Mouse (Mus musculus) MEL-GATA-1-ER (cell line): Measurements from ENCODE around the gene Krt20.

Experiments
- DNase-seq: peaks from one replicate; pipeline ENCODE4 v3.0.0-alpha.2; 2012; ENCODE audit warnings: low read depth; ENCODE audit errors: extremely low read depth

The Krt20 gene

DNA sequence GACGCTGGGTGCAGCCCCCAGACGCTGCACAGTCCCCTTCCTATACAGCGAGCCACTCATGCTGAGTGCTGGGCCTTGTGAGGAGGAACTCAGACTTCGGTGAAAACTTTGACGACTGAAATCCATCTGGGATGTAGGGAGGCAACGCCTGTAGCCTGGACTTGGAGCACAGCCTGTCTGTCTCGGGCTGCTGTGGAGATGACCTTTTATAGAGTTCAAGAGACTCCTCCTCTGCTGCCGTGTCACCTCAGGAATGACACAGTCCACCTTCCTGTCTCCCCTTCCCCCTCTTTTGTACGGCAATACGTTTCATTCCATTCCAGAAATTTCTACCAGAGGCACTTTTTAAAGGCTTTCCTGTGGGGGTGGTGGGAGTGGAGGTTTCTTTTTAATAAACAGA is at the start of gene Krt20:
Gene Krt20 (minus strand): TSS at position 179 of the 400 bp plus-strand sequence.
- DNase-seq = no peak

DNA sequence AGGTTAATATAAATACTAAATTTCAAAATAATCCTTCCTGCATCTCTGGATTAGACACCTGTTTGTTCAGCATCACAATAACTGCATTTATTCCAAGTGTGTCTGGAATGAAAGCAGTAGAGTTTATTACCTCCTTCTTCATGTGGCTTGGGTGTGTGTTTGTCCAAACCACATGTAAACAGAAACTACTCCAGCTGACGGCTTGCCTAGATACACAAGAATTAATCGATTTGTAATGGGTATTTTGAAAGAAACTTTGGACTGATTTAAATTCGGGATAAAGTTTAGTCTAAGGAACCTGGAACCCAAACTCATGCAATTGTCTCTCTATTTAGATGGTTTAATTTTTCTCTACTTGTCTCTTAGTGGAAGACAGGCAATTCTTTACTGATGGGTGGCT is 37.0 kb upstream of the Krt20 start:
- no peak for DNase-seq

DNA sequence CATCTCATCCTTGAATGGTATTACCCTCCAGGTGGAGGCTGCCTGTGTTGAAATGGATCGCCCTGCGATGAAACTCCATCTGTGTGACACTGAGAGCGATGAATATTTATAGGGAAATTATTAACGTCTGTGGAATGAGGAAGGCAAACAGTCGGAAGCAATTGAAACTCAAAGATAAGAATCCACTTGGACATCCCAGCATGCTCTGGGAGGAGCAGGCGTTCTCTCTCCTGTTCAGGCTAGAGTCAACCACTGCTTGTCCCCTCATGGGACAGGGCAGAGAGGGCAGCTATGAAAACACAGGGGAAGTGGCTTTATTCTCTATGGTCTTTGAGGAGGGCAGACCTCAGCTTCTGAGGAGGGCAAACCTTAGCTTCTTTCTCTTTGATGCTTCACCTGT is 35.5 kb upstream of the Krt20 start:
- DNase-seq = no peak

DNA sequence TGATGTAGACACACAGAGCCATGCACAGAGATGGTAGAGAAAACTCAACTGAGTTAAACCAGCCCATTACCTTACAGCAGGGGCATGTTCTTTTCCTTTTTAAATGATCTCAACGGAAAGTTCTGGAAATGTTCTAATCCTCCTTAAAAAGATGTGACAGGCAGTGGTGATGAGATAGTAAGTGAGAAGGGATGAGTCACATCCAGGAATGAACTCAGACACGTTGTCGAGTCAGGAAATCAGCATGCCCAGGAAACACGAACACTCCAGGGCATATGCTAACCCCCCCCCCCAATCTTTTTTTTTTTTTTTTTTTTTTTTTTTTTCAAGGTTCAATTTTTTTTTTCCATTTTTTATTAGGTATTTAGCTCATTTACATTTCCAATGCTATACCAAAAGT is 34.5 kb upstream of the Krt20 start:
- DNase-seq = no peak

DNA sequence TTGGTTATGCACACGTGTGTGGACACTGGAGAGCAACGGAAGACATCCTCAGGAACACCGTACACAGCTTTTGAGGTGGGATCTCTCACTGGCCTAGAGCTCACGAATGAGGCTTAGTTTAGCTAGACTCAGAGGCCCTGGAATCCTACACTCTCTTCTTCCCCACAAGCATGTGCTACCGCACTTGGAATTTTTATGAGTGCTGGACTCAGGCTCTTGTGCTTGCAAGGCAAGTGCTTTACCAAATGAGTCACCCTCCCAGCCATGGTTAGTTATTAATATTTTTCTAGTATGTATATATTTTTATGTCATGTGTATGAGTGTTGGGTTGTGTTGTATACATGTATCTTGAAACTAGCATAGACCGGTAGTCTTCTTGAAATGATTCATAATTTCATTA is 34.0 kb upstream of the Krt20 start:
- DNase-seq = no peak

DNA sequence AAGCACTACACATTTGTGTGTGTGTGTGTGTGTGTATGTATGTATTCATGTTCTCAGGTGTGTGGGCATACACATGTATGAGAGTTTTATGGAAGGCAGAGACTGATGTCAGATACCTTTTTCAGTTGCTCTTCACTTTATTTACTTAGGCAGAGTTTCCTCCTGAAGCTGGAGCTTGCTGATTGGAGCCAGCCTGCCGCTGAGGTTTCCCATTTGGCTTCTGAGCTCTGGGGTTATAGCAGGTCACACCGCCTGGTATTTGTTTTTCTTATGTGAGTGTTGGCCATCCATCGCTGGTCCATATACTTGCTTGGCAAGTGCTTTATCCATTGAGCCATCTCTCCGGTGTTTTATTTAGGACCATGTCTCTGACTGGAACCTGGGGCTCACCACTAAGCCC is 31.3 kb upstream of the Krt20 start:
- no peak for DNase-seq

DNA sequence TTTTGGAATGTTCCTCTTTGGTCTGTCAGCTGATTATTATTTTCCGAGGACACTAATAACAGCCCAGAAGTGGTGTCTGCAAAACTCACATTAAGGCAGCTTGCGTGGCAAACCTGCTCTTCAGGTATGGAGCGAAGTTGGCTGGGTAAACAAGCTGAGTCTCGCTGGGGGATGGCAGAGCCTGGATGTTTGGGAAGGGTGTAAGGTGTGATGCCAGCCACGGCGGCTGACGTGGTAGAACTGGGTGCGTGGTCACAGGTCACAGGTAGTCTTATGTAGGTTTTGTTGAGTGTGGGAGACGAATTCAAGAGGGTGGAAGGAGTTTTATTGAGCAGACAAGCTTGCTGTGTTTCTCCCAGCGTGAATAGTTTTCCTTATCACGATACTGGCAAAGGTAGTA is 30.6 kb upstream of the Krt20 start:
- no peak for DNase-seq

DNA sequence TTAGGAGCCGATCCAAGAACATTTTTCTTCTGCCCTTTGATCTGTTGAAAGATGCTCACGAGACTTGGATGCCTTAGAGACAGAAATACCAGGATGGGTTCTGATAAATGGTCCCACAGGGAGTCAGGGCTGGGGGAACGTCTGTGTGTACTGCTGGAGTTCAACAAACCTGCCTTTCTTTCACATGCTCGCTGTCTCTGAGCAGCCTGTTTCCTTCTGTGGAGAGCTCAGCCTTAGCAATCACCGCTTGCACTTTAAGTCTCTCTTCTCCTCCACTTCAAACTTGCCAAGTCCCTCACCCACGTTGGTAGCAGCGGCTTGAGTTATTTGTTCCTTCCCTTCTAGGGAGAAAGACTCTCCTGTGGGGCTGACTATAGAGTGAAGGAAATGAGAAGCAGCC is 28.4 kb upstream of the Krt20 start:
- no peak for DNase-seq

DNA sequence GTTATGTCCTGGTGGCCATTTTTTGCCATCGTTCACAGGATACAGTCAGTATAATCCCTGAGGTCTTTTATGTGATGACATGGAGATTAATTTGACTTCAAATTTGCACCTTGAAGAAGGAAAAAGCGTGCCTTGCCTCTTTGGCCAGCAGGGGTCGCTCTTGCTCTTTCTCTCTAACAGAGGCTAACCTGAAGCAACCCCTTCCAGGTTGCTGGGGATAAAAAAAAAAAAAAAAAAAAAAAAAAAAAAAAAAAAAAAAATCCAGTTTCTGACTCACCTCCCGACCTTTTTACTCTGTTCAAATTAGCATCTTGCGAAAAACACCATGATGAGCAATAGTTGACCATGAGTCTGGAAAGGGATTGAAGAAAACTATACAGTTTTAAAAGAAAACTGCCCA is 26.9 kb upstream of the Krt20 start:
- peak; percentile 7 for DNase-seq

DNA sequence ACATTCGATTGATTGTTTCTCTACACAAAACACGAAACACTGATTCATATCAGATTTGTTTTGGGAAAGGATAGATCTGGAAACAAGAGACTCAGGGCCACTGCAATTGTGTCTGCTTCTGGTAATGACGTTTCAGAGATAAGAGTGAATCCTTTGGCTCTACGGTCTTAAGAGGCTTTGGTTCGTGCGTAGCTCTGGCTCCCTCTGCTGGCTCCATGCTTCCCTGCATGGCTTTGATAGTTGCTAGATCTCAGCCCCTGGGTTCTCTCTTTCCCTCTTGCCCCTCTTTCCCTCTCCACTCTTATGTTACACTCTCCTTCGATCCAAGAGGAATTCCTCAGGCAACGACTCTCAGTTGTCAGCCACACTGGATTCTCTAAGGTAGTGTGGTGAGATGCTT is 25.2 kb upstream of the Krt20 start:
- DNase-seq = peak; percentile 7

DNA sequence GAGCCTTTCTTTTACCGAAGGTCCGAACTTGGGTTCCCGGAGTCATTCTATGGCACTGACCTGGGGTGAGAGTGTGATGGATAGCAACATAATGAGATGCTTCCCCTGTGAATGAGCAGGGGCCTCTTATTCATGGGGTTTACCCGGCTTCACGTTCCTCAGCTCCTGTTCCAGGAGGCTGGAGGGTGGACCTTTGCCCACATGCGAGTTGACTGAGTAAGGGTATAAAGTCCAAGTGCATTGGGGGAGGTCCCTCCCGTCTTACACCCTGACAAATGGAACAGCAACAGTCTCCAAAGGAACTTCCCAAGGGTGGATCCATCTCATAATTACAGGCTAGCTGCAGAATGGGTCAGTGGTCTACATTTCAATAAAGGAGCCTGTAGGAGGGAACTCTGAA is 23.8 kb upstream of the Krt20 start:
- no peak for DNase-seq

DNA sequence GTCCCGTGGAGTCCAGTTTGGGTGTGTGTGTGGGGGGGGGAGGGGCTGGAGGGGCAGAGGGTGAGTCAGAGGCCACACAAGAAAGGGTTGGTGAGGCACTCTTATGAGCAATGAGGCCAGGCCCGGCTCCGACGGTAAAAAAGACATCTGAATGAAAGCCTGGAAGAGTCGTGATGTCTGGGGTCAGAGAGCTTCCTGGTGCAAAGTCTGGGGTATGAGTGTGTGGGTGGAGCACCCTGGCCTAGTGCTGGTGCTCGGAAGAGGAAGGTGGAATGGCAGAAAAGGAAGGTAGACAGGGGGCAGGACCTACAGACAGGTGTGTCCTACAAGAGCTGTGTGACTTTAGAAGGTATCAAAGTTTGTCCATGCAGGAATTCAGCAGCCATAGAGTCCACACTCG is 20.9 kb upstream of the Krt20 start:
- DNase-seq = no peak

DNA sequence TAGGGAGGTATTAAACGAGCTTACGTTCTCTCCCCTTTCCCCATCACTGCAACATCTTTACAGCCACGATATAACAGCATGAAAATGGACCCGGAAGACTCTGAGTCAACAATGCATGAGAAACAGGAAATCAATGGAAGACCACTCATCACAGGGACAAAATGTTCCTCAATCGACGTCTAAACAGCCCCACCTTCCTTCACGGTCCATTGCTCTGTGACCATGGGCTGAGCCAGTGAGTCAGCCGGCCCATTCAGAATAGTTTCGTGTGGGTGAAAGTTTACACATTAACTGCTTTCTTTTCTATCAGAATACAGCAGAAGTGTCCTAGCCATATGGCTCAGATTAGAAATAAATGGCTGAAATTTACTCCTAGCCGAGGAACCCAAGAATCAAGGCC is 16.8 kb upstream of the Krt20 start:
- no peak for DNase-seq

DNA sequence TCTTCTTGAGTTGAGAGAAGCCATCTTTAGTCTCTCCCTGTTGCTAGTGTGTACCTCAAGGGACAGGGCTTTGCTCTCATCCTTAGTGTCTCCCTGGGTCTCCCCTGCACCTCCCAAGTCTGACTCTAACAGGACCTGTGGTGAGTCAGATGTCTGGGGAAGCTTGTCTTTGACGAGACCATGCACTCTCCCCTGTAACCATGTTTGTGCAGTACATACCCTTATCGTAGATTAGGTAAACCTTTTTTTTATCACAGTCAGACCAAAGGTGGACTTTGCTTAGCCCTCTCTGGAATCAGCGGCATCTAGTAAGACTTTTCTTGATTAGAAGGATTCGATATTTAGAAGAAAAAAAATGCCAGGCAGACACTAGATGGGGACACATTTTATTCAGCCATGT is 16.1 kb upstream of the Krt20 start:
- no peak for DNase-seq

DNA sequence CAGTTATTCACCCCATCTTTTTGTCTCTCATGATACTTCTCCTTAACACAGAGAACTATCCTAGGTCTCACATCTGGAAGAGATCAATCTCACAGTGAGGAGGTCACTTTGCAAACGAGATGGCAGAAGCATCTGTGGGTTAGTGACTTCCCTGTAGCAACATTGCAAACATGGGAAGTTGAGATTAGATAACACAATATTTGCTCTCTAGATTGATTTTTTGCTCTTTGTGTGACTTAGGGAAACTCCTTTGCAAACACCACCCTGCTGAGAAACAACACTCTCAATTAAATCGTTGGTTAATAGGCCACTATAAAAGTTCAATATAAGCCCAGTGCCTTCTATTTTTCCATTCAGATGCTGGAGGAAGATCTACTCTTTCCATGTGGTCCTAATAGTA is 10.8 kb upstream of the Krt20 start:
- DNase-seq = no peak

DNA sequence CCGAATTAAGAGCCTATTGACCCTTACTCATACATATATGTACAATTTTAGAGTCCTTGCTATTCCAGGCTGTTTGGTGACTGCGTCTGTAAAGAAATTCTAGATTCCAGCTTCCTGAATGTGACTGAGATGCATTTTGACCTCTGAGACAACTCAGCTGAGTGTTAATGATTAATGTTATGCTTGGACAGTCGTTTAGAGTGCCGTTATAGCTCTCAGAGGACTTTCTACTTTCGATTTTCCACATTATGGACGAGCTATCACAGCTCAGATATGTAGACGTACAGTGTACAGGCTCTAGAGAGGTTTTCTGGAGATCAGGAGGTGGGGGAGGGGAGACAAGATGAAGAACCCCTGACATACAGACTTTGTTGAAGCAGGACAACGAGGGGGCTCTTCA is 3.3 kb upstream of the Krt20 start:
- DNase-seq = no peak

DNA sequence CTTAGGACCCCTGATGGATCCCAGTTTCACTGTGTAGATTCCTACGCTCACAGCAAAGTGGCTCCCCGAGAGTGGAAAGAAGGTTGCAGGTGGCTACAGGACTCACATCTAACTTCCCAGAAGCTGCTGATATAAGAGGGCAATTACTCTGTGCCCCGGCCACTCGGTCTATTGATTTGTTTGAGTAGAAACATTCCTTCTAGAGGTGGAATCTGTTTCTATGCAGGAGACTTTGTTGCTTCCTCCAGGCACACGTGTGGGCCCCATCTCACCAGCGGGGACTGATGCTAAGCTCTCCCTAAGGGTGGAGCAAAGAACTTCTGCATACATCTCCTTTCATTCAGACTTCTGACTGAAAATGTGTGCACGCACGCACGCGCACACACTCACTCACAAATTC is 1.5 kb upstream of the Krt20 start:
- no peak for DNase-seq

DNA sequence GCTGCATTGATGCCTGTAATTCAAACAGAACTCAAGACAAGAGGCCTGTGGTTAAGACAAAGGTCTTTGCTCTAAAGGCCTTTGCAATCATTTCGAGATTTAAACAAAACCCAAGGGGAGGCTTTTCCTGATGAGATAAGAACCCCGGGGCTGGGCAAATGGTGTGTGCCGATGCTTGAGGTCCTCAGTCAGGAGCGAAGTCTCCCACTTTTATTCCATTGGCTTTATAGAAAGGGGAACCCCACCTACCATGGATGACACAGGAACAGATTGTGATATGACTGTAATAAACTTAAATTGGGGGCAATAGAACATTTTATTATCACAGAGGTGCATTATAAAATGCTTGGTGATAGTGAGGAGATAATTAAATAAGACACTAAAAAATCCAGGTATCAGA is 1.3 kb downstream of the Krt20 start:
- DNase-seq = no peak

DNA sequence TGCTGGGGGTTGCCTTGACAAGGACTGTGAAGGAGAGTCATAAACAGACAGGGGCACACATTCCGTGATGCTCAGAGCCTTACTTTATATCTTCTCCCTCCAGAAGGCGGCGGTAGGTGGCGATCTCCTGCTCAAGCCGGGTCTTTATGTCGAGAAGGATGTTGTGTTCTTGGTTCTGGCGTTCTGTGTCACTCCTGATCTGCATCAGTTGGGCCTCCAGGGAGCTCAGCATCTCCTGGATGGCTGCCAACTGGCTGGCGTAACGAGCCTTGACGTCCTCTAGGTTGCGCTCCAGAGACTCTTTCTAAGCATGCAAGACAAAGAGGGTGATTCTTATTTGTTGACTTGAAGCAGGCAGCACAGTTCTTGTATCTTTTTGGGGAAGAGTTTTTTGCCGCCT is 7.3 kb downstream of the Krt20 start:
- DNase-seq = no peak

DNA sequence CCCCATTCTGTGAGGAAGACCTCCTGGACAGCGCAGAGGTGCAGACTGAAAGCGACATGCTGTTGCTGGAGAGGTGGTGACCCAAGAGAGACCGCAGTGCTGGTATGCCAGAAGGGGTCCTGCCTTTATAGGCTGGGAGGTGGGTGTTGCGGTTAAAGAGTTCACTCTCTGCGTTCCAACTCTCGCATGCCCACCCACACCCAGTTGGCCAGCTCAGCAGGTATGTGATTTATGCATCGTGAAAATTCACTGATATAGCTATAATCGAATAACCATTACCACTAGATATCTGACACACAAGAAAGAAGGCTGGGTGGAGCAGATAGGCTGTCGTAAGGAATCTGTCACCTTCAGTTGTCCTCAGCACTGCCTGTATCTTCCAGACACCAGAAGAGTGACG is 15.8 kb downstream of the Krt20 start, which contains the start of gene Krt12:
Gene Krt12 (minus strand): TSS at position 101 of the 400 bp plus-strand sequence.
- DNase-seq = no peak

DNA sequence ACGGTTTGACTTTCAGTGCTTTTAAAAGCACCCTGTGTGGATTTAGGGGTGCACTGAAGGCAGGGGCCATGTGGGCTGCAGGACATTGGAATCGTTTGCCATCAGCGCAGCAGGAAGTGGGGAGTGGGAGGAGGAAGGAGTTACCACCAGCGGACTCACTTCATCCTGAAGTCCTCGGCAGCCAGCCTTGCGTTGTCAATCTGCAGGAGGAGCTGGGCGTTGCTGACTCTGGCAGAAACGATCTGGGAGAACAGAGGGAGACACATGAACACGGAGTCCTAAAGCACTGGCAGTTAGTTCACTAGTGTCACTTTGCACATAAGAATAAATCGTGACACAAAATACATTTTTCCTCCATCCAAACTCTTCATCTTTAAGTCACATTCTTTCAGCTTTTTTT is 17.4 kb downstream of the Krt20 start:
- DNase-seq = no peak

DNA sequence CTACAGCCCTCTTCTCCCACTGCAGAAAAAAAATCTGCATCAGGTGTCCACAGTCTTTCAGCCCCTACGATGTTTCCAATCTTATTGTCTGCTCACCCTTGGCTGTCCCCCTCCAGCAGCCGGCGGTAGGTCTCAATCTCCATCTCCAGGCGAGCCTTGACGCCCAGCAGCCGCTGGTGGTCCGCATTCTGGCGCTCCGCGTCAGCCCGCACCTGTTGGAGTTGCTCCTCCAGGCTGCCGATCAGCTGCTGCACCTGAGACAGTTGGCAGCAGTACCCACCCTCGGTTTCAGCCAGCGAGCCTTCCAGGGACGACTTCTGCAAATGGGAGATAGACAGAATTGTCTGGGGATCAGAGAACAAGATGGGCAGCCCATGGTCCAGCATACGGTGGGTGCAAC is 20.1 kb downstream of the Krt20 start:
- DNase-seq = no peak

DNA sequence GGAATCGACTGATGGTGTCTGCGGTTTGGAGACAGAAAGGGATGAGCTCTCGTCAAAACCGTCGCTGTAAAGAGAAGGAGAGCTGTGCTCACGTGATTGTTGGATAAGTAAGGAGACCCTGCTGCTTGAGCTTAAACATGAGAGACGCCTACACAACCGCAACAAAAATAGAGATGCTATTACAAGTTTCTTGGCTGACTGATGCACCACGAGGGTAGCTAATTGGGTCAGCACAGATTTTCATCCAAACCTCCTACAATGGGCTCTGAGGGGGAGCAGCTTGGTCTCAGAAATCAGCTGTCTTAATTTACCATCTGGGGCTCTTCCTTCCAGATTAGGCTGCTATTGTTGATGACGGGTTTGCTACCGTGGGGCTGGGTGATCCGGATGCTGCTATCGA is 21.0 kb downstream of the Krt20 start:
- DNase-seq = no peak

DNA sequence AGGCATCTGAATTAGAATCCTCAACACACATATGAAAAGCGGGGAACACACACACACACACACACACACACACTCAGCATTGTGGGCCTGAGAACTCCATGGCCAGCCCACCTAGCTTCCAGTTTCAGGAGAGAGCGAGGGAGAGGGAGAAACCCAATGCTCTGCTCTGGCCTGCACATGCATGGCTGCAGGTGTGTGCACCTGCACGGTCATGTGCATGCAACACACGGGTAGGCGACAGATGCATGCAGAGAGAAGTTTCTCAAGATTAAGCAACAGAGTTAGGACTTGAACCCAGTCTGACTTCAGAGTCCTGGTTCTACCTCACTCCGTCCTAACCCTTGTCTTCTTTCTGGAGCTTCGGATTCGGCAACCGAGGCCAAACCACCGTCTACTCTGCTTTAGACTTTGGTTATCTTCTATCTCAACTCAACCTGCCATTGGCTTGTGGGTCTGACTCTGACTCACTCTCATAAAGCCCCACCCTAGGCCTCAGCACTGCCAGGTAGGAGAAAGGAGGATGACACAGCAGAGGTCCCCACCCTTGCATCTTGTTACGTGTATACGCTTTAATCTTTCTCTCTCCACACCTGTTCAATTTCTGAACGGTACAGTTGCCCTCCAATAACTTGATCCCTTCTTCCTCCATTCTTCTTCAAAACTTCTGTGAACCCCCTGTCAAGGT is 23.3 kb downstream of the Krt20 start:
- DNase-seq = no peak
